Mouse (Mus musculus) naive thymus-derived CD4-positive, alpha-beta T cell, adult 5 months (primary cell): ENCODE results near the gene Olfr331. TPM values are rescaled to one million over a fixed set of nuclear protein-coding genes. Genes with fewer than 3 reads are reported as not detected.

Experiments
- polyA plus RNA-seq: library from polyadenylated mRNA; unstranded; fragments of 100-300 nt; shearing (Covaris generic); gene quantifications from one replicate; pipeline ENCODE4 v1.2.1, GENCODE M21; 2017

Olfr331 gene
- not detected for polyA plus RNA-seq

GRCm38 (mm10) chr11:58502472-58502871 lies at the start of gene Olfr331:
Gene Olfr331, minus strand, starts transcription at chr11:58502572.

GRCm38 (mm10) chr11:58546322-58546721 lies 44.0 kb upstream of the Olfr331 start, which contains the start of gene Olfr329-ps:
Gene Olfr329-ps, minus strand, starts transcription at chr11:58546422.

GRCm38 (mm10) chr11:58534736-58535135 lies 32.4 kb upstream of the Olfr331 start, which contains the start of gene Olfr330:
Gene Olfr330, minus strand, starts transcription at chr11:58534836.

DNA sequence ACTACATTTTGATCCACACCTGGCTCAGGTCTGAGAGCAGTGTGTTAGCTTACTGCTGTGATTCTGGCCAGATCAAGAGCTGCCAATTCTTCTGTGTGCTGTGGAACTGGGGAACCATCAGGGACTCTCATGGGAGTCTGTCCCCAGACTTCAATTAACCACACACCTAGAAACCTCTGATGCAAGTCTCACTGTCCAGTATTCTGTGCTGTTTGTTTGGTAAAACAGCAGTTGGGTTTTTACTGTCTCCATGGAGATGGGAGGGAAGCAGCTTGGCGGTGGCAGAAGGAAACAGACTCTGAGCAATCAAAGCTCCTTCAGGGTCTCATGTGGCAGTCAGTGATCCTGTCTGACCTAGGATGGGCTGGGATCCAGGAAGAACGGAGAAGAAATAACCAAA lies 9.9 kb downstream of the Olfr331 start, which contains the start of gene Olfr332:
TSS of gene Olfr332 (minus strand) at position 101 of the 400 bp plus-strand sequence.

DNA sequence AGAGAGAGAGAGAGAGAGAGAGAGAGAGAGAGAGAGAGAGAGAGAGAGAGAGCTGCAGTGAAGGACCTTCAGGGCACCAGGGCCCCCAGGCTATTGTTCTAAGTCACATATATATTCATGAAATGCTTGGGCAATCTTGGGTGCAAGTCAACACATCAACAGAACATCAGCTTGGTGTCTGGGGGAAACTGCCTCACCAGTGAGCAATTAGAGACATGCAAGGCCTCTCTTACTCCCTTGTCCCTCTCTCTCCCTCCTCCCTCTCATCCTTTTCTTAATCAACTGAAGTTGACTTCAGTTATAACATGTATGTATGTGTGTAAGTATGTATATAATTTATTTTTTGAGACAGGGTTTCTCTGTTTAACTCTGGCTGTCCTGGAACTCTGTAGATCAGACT lies 40.2 kb downstream of the Olfr331 start, which contains the start of gene Olfr30:
TSS of gene Olfr30 (minus strand) at position 101 of the 400 bp plus-strand sequence.

DNA sequence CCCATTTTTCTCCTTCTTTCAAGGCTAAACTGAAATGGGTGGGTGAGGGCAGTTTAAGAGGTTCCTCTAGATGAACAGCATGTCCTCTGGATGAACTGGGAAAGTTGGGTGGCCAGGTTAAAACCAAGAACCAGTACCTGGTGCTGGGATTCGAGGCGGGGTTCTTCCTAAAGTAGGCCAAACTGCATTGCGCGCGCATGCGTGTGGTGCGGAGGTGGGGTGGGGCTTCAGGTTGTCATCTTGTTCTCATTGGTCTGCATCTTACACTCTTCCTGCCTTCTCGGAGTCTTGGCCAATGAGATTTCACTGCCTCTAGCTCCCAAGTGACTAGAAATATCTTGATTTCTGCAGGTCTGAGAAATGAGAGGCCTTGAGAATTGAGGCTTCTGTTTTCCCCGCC lies 49.6 kb downstream of the Olfr331 start, which contains the start of gene Lypd9:
TSS of gene Lypd9 (minus strand) at position 165 of the 400 bp plus-strand sequence.

Other genes with a start within 250 kb of the Olfr331 start
- gene 4930438A08Rik, start 227.8 kb downstream of the Olfr331 start, polyA plus RNA-seq: not detected
- 45.8 TPM for gene Zfp692, start 195.5 kb downstream of the Olfr331 start, polyA plus RNA-seq
- gene Zfp672, start 172.2 kb downstream of the Olfr331 start, polyA plus RNA-seq: 38.4 TPM
- gene Sh3bp5l, start 171.8 kb downstream of the Olfr331 start, polyA plus RNA-seq: 23.2 TPM
- not detected for gene Lypd8, start 123.5 kb downstream of the Olfr331 start, polyA plus RNA-seq
- gene 1810065E05Rik, start 81.5 kb downstream of the Olfr331 start, polyA plus RNA-seq: not detected
- not detected for gene Gm12253, start 70.0 kb downstream of the Olfr331 start, polyA plus RNA-seq
- not detected for gene Lypd9, start 49.6 kb downstream of the Olfr331 start, polyA plus RNA-seq
- gene Olfr30, start 40.3 kb downstream of the Olfr331 start, polyA plus RNA-seq: not detected
- gene Olfr332, start 10.0 kb downstream of the Olfr331 start, polyA plus RNA-seq: not detected
- 0.44 TPM for gene Olfr330, start 32.3 kb upstream of the Olfr331 start, polyA plus RNA-seq
- gene Olfr329-ps, start 43.9 kb upstream of the Olfr331 start, polyA plus RNA-seq: not detected
- gene Olfr328, start 53.1 kb upstream of the Olfr331 start, polyA plus RNA-seq: not detected
- not detected for gene Olfr224, start 68.0 kb upstream of the Olfr331 start, polyA plus RNA-seq
- gene Olfr325, start 75.2 kb upstream of the Olfr331 start, polyA plus RNA-seq: not detected
- not detected for gene Olfr324, start 92.5 kb upstream of the Olfr331 start, polyA plus RNA-seq
- gene 2210407C18Rik, start 113.5 kb upstream of the Olfr331 start, polyA plus RNA-seq: not detected
- not detected for gene Olfr323, start 127.9 kb upstream of the Olfr331 start, polyA plus RNA-seq
- gene Trim58, start 137.9 kb upstream of the Olfr331 start, polyA plus RNA-seq: not detected
- not detected for gene Olfr322, start 156.2 kb upstream of the Olfr331 start, polyA plus RNA-seq
- not detected for gene Olfr320, start 178.5 kb upstream of the Olfr331 start, polyA plus RNA-seq
- gene Olfr319, start 196.6 kb upstream of the Olfr331 start, polyA plus RNA-seq: not detected
- gene Olfr318, start 221.4 kb upstream of the Olfr331 start, polyA plus RNA-seq: not detected
- gene Olfr317, start 236.6 kb upstream of the Olfr331 start, polyA plus RNA-seq: not detected